Mouse (Mus musculus) stomach, postnatal 0 days (tissue): Measurements from ENCODE around the gene Ankmy1. TPM values are rescaled to one million over a fixed set of nuclear protein-coding genes. Genes with fewer than 3 reads are reported as not detected.

ENCODE experiments used
- ATAC-seq: fragments of 200-750 bp; cut with Nextera tagmentation; 2 replicates; pipeline ENCODE4 v1.8.0; 2017; ENCODE audit not compliant: low FRiP score, low TSS enrichment
- DNase-seq: peaks from one replicate; pipeline ENCODE4 v3.0.0-alpha.2; 2016; ENCODE audit warnings: low spot score
- H3K27ac ChIP-seq: fragments of 300-500 bp; sonication (generic); replicated peaks from 2 replicates; pipeline ENCODE4 v1.5.1; 2014; ENCODE audit warnings: mild to moderate bottlenecking, control low read depth
- H3K27me3 ChIP-seq: fragments of 300-500 bp; sonication (generic); 2 replicates; pipeline ENCODE4 v1.6.1; 2014; ENCODE audit warnings: low read length; ENCODE audit not compliant: control insufficient read depth, insufficient read depth
- H3K36me3 ChIP-seq: fragments of 300-500 bp; sonication (generic); 2 replicates; pipeline ENCODE4 v1.6.1; 2014; ENCODE audit warnings: low read length, mixed read lengths; ENCODE audit not compliant: control insufficient read depth, insufficient read depth
- H3K4me1 ChIP-seq: fragments of 300-500 bp; sonication (generic); replicated peaks from 2 replicates; pipeline ENCODE4 v1.6.1; 2014; ENCODE audit warnings: antibody characterized with exemption; ENCODE audit not compliant: control insufficient read depth, insufficient read depth
- H3K4me2 ChIP-seq: fragments of 300-500 bp; sonication (generic); replicated peaks from 2 replicates; pipeline ENCODE4 v1.6.1; 2014; ENCODE audit warnings: low read depth, mild to moderate bottlenecking, control low read depth, moderate library complexity
- H3K4me3 ChIP-seq: fragments of 300-500 bp; sonication (generic); 2 replicates; pipeline ENCODE4 v1.5.1; 2014; ENCODE audit warnings: low read depth, low read length, control low read depth
- H3K9ac ChIP-seq: fragments of 300-500 bp; sonication (generic); 2 replicates; pipeline ENCODE4 v1.6.1; 2014; ENCODE audit warnings: mild to moderate bottlenecking, low read length, control low read depth, mixed read lengths
- H3K9me3 ChIP-seq: fragments of 300-500 bp; sonication (generic); 2 replicates; pipeline ENCODE4 v1.6.1; 2016; ENCODE audit warnings: low read length; ENCODE audit not compliant: control insufficient read depth
- CTCF ChIP-seq: IDR thresholded peaks from 2 replicates; pipeline ENCODE4 v1.5.1; 2016; ENCODE audit warnings: antibody characterized with exemption, low read depth, mild to moderate bottlenecking, moderate library complexity
- EP300 ChIP-seq: optimal IDR thresholded peaks from 2 replicates; pipeline ENCODE3; 2016; ENCODE audit warnings: antibody characterized with exemption
- WGBS: fragments of 180-500 bp; shearing (Covaris S2); extraction: QIAGEN DNeasy Blood & Tissue Kit; methylation state at CpG from one replicate; pipeline ENCODE4 v1.1.7; 2014; 5-methylcytosine and 5-hydroxymethylcytosine counted together
- polyA plus RNA-seq: library from polyadenylated mRNA; unstranded; fragments of >200 nt; fragmentation: Nextera tagmentation; extraction: Ambion mirVana; gene quantifications from 2 replicates; pipeline ENCODE4 v1.2.1, GENCODE M21; 2015

Ankmy1 gene
- polyA plus RNA-seq: 0.06 and 0.16 TPM in 2 replicates

- Histone ChIP-seq H3K27ac (no peak within 1 kb of the TSS), H3K27me3 (no peaks in the 10 kb centered on the region), H3K9me3 (no peaks in the 10 kb centered on the region), H3K4me3 (no peak within 1 kb of the TSS; the same call in 1 of the 2 replicates), H3K4me1 (peaks cover 5% of the 10 kb centered on the region; the same call in 1 of the 2 replicates), H3K36me3 (no peaks in the 10 kb centered on the region), H3K4me2 (peak within 1 kb of the TSS; percentile 38), H3K9ac (0 out of 2 replicates have a peak within 1 kb of the TSS, but pooled peaks have one; percentile 0)
- TF ChIP-seq CTCF: no peak
- TF ChIP-seq EP300: no peak
- peak; percentile 20; the same call in 1 of the 2 replicates for ATAC-seq
- DNase-seq: peak; percentile 85
- WGBS: under 1% methylated on average over 15 of the region's 15 CpGs
These were observed at the start of gene Ankmy1 for GRCm38 (mm10) chr1:92902786-92903185. TSS of gene Ankmy1 (minus strand) at chr1:92902906.

- peak within 1 kb of the TSS; percentile 61 for H3K27ac ChIP-seq
- ATAC-seq: peak; percentile 81
- 52% methylated on average over 5 of the region's 5 CpGs for WGBS
These were observed 47.9 kb upstream of the Ankmy1 start, which contains the start of gene Gpr35 for GRCm38 (mm10) chr1:92950607-92951006. TSS of gene Gpr35 (plus strand) at chr1:92950865.

GRCm38 (mm10) chr1:92949426-92949825, 46.7 kb upstream of the Ankmy1 start:
- WGBS: 55% methylated on average over 6 of the region's 6 CpGs

More at GRCm38 (mm10) chr1:92950607-92951006, 47.9 kb upstream of the Ankmy1 start, which contains the start of gene Gpr35:
- peak; percentile 79 for DNase-seq
- TF ChIP-seq EP300: no peak
- TF ChIP-seq CTCF: no peak
- peak within 1 kb of the TSS; percentile 23 for H3K9ac ChIP-seq
- H3K4me1 ChIP-seq: no peaks in the 10 kb centered on the region
- no peaks in the 10 kb centered on the region for H3K9me3 ChIP-seq
- H3K36me3 ChIP-seq: peaks cover 10% of the 10 kb centered on the region
- no peaks in the 10 kb centered on the region for H3K27me3 ChIP-seq
- peak within 1 kb of the TSS; percentile 45 for H3K4me2 ChIP-seq
- H3K4me3 ChIP-seq: peak within 1 kb of the TSS; percentile 2; the same call in 1 of the 2 replicates

GRCm38 (mm10) chr1:92947966-92948365, 45.3 kb upstream of the Ankmy1 start:
- DNase-seq (no peak), ATAC-seq (no peak)
- Histone ChIP-seq H3K9me3 (no peaks in the 10 kb centered on the region), H3K4me2 (no peak overlapping the region), H3K4me1 (no peaks in the 10 kb centered on the region), H3K9ac (no peak overlapping the region), H3K27ac (no peak overlapping the region), H3K36me3 (peaks cover 27% of the 10 kb centered on the region), H3K4me3 (no peak overlapping the region), H3K27me3 (no peaks in the 10 kb centered on the region)
- 99% methylated on average over 3 of the region's 3 CpGs for WGBS
- TF ChIP-seq EP300 (no peak), CTCF (no peak)

More at GRCm38 (mm10) chr1:92949426-92949825, 46.7 kb upstream of the Ankmy1 start:
- no peaks in the 10 kb centered on the region for H3K9me3 ChIP-seq
- H3K27ac ChIP-seq: peak overlapping the region; percentile 61
- H3K4me2 ChIP-seq: peak overlapping the region; percentile 34; the same call in 1 of the 2 replicates
- H3K4me1 ChIP-seq: no peaks in the 10 kb centered on the region
- TF ChIP-seq EP300 (no peak), CTCF (peak; percentile 73)
- no peaks in the 10 kb centered on the region for H3K27me3 ChIP-seq
- H3K36me3 ChIP-seq: peaks cover 20% of the 10 kb centered on the region
- ATAC-seq (no peak), DNase-seq (peak; percentile 62)
- H3K9ac ChIP-seq: no peak overlapping the region
- no peak overlapping the region for H3K4me3 ChIP-seq

GRCm38 (mm10) chr1:92943219-92943989, 40.7 kb upstream of the Ankmy1 start:
- Histone ChIP-seq H3K36me3 (peaks cover 44% of the 10 kb centered on the region), H3K27ac (no peak overlapping the region), H3K27me3 (no peaks in the 10 kb centered on the region), H3K4me2 (no peak overlapping the region), H3K4me1 (no peaks in the 10 kb centered on the region), H3K9ac (no peak overlapping the region), H3K4me3 (no peak overlapping the region), H3K9me3 (no peaks in the 10 kb centered on the region)
- 89% methylated on average over 19 of the region's 19 CpGs for WGBS
- peak; percentile 53 for DNase-seq
- TF ChIP-seq CTCF (no peak), EP300 (no peak)
- peak; percentile 73 for ATAC-seq

GRCm38 (mm10) chr1:92939746-92940145, 37.0 kb upstream of the Ankmy1 start:
- peaks cover 28% of the 10 kb centered on the region for H3K36me3 ChIP-seq
- DNase-seq: no peak
- TF ChIP-seq CTCF (no peak), EP300 (no peak)
- no peak overlapping the region for H3K27ac ChIP-seq
- H3K9me3 ChIP-seq: no peaks in the 10 kb centered on the region
- ATAC-seq: no peak
- no peak overlapping the region for H3K4me3 ChIP-seq
- no peak overlapping the region for H3K9ac ChIP-seq
- no peaks in the 10 kb centered on the region for H3K27me3 ChIP-seq
- H3K4me1 ChIP-seq: peaks cover 2% of the 10 kb centered on the region; the same call in 1 of the 2 replicates
- H3K4me2 ChIP-seq: no peak overlapping the region
- 95% methylated on average over 4 of the region's 4 CpGs for WGBS
